Mouse (Mus musculus) spleen, adult 12 weeks (tissue): Measurements from ENCODE around the gene Olfr58.
"Not testable (repeated sequence)": the region's sequence is repeated elsewhere in the genome, so short reads cannot be mapped to it uniquely, and the experiment has no call there.

Experiments
- DNase-seq: peaks from one replicate; pipeline ENCODE4 v3.0.0; 2022; ENCODE audit warnings: low spot score

The Olfr58 gene

GRCm38 (mm10) chr9:19779983-19780382 lies at the start of gene Olfr58:
Gene Olfr58, plus strand, starts transcription at chr9:19780283.
- DNase-seq: no peak

- DNase-seq: no peak
Measured at GRCm38 (mm10) chr9:19769136-19769535, 10.9 kb upstream of the Olfr58 start.

GRCm38 (mm10) chr9:19769701-19770100 lies 10.4 kb upstream of the Olfr58 start:
- no peak for DNase-seq

- DNase-seq: no peak
Measured at GRCm38 (mm10) chr9:19803000-19803399, 22.9 kb downstream of the Olfr58 start.

- not testable (repeated sequence) for DNase-seq
Measured at GRCm38 (mm10) chr9:19804606-19805005, 24.5 kb downstream of the Olfr58 start, which contains the start of gene Olfr859. Gene Olfr859, plus strand, starts transcription at chr9:19804906.
